Mouse (Mus musculus): ENCODE data around the gene Vmac. TPM values are rescaled to one million over a fixed set of nuclear protein-coding genes. Genes with fewer than 3 reads are reported as not detected.
A peak's percentile ranks its signal among the peaks of the same experiment; 100 is the strongest.

Gene Vmac
- total and polyA plus RNA-seq, 3 experiments, result 2.6 to 8.0 TPM; not detected in 1

DNA sequence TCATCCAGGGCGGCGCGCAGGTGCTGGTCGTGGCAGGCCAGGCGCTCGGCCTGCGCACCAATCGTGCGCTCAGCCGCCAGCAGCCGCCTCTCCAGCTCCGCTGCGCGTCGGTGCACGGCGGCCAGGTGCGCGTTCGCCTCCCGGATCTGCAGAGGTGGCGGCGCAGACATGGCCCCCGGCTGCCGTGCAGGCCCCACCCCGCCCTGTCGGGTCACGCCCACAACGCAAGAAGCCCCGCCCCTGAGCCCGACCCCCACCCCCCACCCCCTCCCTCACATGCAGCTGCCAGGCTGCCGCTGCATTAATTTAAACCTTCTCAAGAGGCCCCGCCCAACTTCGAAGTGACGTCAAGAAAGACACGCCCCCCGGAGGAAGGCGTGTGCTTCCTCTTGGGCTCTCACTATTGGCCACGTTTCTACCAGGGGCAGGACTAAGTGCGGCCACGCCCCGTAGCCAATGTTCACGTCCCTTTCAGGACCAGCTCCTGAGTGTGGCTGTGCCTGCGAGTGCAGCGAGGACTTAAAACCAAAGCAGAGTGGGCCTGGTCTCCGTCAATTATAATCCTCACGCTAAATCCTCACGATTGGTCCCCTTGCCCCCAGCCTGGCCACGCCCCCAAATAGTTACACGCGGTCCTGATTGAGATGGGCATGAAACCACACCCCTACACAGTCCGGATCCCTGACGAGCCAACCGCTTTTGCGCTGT lies 1.0 kb downstream of the Vmac start (continued):
- TF ChIP-seq MAX (IDR thresholded peaks at IDR 0.05; ENCODE audit: low read length), result peak; percentile 74

GRCm38 (mm10) chr17:56715914-56716654 lies 1.7 kb downstream of the Vmac start:
- DNase-seq (ENCODE audit: low read depth, low spot score), result no peak
- no peak for TF ChIP-seq BHLHE40 (IDR thresholded peaks at IDR 0.05; ENCODE audit: borderline replicate concordance, low read depth, low read length)
- 0 out of 4 replicates have a peak, but pooled peaks of 1 of the 2 experiments have one; percentile 15 for TF ChIP-seq POLR2A (IDR thresholded peaks at IDR 0.05; ENCODE audit: control insufficient read depth in 1 of 2, insufficient read depth in 1 of 2, low read depth in 1 of 2, low read length in 2 of 2, poor library complexity in 1 of 2)
- TF ChIP-seq SMC3 (IDR thresholded peaks at IDR 0.05; ENCODE audit: low read depth, low read length), result no peak
- no peak for TF ChIP-seq HCFC1 (IDR thresholded peaks at IDR 0.05; ENCODE audit: low read depth, low read length)
- TF ChIP-seq MEF2A (IDR thresholded peaks at IDR 0.05; ENCODE audit: extremely low read depth, insufficient replicate concordance, low read depth, low read length, poor library complexity, severe bottlenecking), result no peak
- no peak for TF ChIP-seq EP300 (IDR thresholded peaks at IDR 0.05; ENCODE audit: low read depth in 1 of 2, low read length in 2 of 2)
- Histone ChIP-seq H3K9ac (ENCODE audit: control insufficient read depth, low read depth, low read length, poor library complexity, severe bottlenecking) (peak overlapping the region; percentile 50), H3K4me3 (ENCODE audit: control insufficient read depth in 1 of 2, insufficient read depth in 1 of 2, low read depth in 2 of 2, low read length in 2 of 2) (peak overlapping the region; percentile 50 to 87), H3K9me3 (replicated peaks; ENCODE audit: insufficient read depth, low read length) (no peaks in the 10 kb centered on the region), H3K79me2 (ENCODE audit: control insufficient read depth, insufficient read depth, low read length, poor library complexity) (peaks cover 18% of the 10 kb centered on the region), H3K27me3 (ENCODE audit: control insufficient read depth in 1 of 2, insufficient read depth in 2 of 2, low read length in 2 of 2) (no peaks in the 10 kb centered on the region), H3K27ac (ENCODE audit: control insufficient read depth, low read depth, low read length) (no peak overlapping the region), H3K4me1 (ENCODE audit: control insufficient read depth in 1 of 2, insufficient read depth in 2 of 2, low read length in 2 of 2) (peaks cover 0 to 12% of the 10 kb centered on the region in 2 experiments; a peak in 1 of 4 replicates), H3K36me3 (ENCODE audit: control insufficient read depth in 1 of 2, insufficient read depth in 2 of 2, low read length in 2 of 2) (peaks cover 0 to 3% of the 10 kb centered on the region in 2 experiments; a peak in 1 of 4 replicates)

DNA sequence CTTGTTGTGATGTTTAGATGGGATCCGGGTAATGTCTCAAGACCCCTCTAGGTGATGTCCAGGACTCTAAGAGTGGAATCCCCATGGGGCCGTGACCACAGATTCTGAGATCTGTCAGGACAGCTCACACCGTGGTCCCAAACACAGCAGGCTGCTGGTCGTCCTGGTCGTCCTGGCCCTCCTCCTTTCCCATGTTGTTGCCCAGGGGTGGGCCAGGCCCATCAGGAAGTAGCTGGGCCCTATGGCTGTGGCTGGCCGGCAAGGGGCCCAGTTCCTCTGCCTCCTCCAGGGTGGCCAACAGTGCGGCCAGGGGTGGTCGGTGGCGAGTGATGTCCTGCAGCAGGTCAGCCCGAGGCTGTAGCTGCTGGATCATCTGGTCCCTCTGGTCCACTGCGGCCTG lies 2.5 kb downstream of the Vmac start:
- no peak for DNase-seq (ENCODE audit: low read depth, low spot score)
- TF ChIP-seq ZMIZ1 (IDR thresholded peaks at IDR 0.05; ENCODE audit: low read depth, low read length) (no peak), HCFC1 (IDR thresholded peaks at IDR 0.05; ENCODE audit: low read depth, low read length) (no peak), GATA1 (IDR thresholded peaks at IDR 0.05; ENCODE audit: low read depth, low read length) (no peak), RAD21 (IDR thresholded peaks at IDR 0.05; ENCODE audit: low read depth, low read length) (no peak), ZC3H11A (IDR thresholded peaks at IDR 0.05; ENCODE audit: low read depth, low read length) (no peak), CTCF (IDR thresholded peaks at IDR 0.05 in 2 of 3, conservative IDR thresholded peaks at IDR 0.05 in 1 of 3; ENCODE audit: control insufficient read depth in 1 of 3, insufficient read depth in 1 of 3, low read depth in 2 of 3, low read length in 3 of 3, poor library complexity in 1 of 3, severe bottlenecking in 1 of 3) (no peak)
- Histone ChIP-seq H3K27me3 (ENCODE audit: control insufficient read depth in 1 of 2, insufficient read depth in 2 of 2, low read length in 2 of 2) (no peaks in the 10 kb centered on the region), H3K4me3 (ENCODE audit: control insufficient read depth in 1 of 2, insufficient read depth in 1 of 2, low read depth in 2 of 2, low read length in 2 of 2) (no peak overlapping the region), H3K4me1 (ENCODE audit: control insufficient read depth in 1 of 2, insufficient read depth in 2 of 2, low read length in 2 of 2) (peaks cover 0 to 12% of the 10 kb centered on the region in 2 experiments; a peak in 1 of 4 replicates), H3K36me3 (ENCODE audit: control insufficient read depth in 1 of 2, insufficient read depth in 2 of 2, low read length in 2 of 2) (peaks cover 0 to 3% of the 10 kb centered on the region in 2 experiments; a peak in 2 of 4 replicates), H3K27ac (ENCODE audit: control insufficient read depth, low read depth, low read length) (no peak overlapping the region), H3K9me3 (replicated peaks; ENCODE audit: insufficient read depth, low read length) (no peaks in the 10 kb centered on the region), H3K9ac (ENCODE audit: control insufficient read depth, low read depth, low read length, poor library complexity, severe bottlenecking) (no peak overlapping the region), H3K79me2 (ENCODE audit: control insufficient read depth, insufficient read depth, low read length, poor library complexity) (peaks cover 18% of the 10 kb centered on the region)
